Mouse (Mus musculus) macrophage (primary cell): Measurements from ENCODE around the gene Ptpdc1. TPM values are rescaled to one million over a fixed set of nuclear protein-coding genes. Genes with fewer than 3 reads are reported as not detected.

Experiments
- H3K27ac ChIP-seq: fragments of 350-480 bp; formaldehyde crosslinking; 2 replicates; pipeline ENCODE4 v1.9.0; 2021
- H3K36me3 ChIP-seq: fragments of 350-480 bp; formaldehyde crosslinking; 2 replicates; pipeline ENCODE4 v1.9.0; 2021; ENCODE audit errors: inconsistent target
- H3K4me3 ChIP-seq: fragments of 350-480 bp; formaldehyde crosslinking; 2 replicates; pipeline ENCODE4 v1.9.0; 2021; ENCODE audit errors: inconsistent target
- H3K79me2 ChIP-seq: fragments of 350-480 bp; formaldehyde crosslinking; 2 replicates; pipeline ENCODE4 v1.9.0; 2021; ENCODE audit errors: inconsistent target
- WGBS: methylation state at CpG from one replicate; pipeline ENCODE4 v1.1.7; 2026; ENCODE audit warnings: inconsistent platforms; ENCODE audit not compliant: missing documents; 5-methylcytosine and 5-hydroxymethylcytosine counted together
- polyA plus RNA-seq: library from polyadenylated mRNA; stranded (reverse); fragments of 250-400 nt; gene quantifications from 3 replicates; pipeline ENCODE4 v1.2.4, GENCODE M21; 2018; ENCODE audit warnings: inconsistent platforms

Gene Ptpdc1
- polyA plus RNA-seq, 1 experiment from 2014 or later, result 0.57 TPM

- H3K4me3 ChIP-seq, result no peak overlapping the region
- H3K36me3 ChIP-seq, result no peaks in the 10 kb centered on the region
- H3K27ac ChIP-seq, result no peak overlapping the region
- WGBS, result 31% methylated on average over 6 of the region's 6 CpGs
- no peaks in the 10 kb centered on the region for H3K79me2 ChIP-seq
Observed at GRCm38 (mm10) chr13:48660741-48661140, 35.3 kb upstream of the Ptpdc1 start.

GRCm38 (mm10) chr13:48660221-48660734, 34.8 kb upstream of the Ptpdc1 start:
- H3K79me2 ChIP-seq, result no peaks in the 10 kb centered on the region
- WGBS, result 15% methylated on average over 11 of the region's 11 CpGs
- H3K4me3 ChIP-seq, result no peak overlapping the region
- H3K36me3 ChIP-seq, result no peaks in the 10 kb centered on the region
- no peak overlapping the region for H3K27ac ChIP-seq

GRCm38 (mm10) chr13:48659254-48660220, 34.1 kb upstream of the Ptpdc1 start:
- no peak overlapping the region for H3K4me3 ChIP-seq
- H3K27ac ChIP-seq, result no peak overlapping the region

GRCm38 (mm10) chr13:48658588-48659253, 33.3 kb upstream of the Ptpdc1 start:
- no peaks in the 10 kb centered on the region for H3K79me2 ChIP-seq
- H3K27ac ChIP-seq, result no peak overlapping the region
- 3% methylated on average over 33 of the region's 33 CpGs for WGBS
- no peaks in the 10 kb centered on the region for H3K36me3 ChIP-seq
- H3K4me3 ChIP-seq, result no peak overlapping the region

More at GRCm38 (mm10) chr13:48659254-48660220, 34.1 kb upstream of the Ptpdc1 start:
- WGBS, result 6% methylated on average over 37 of the region's 38 CpGs
- no peaks in the 10 kb centered on the region for H3K79me2 ChIP-seq
- no peaks in the 10 kb centered on the region for H3K36me3 ChIP-seq

GRCm38 (mm10) chr13:48657791-48658190, 32.3 kb upstream of the Ptpdc1 start:
- H3K36me3 ChIP-seq, result no peaks in the 10 kb centered on the region
- no peak overlapping the region for H3K4me3 ChIP-seq
- WGBS, result 11% methylated on average over 9 of the region's 9 CpGs
- H3K27ac ChIP-seq, result no peak overlapping the region
- no peaks in the 10 kb centered on the region for H3K79me2 ChIP-seq

GRCm38 (mm10) chr13:48655637-48656036, 30.2 kb upstream of the Ptpdc1 start:
- WGBS, result 6% methylated on average over 5 of the region's 8 CpGs
- Histone ChIP-seq H3K27ac (no peak overlapping the region), H3K79me2 (no peaks in the 10 kb centered on the region), H3K36me3 (no peaks in the 10 kb centered on the region), H3K4me3 (no peak overlapping the region)

GRCm38 (mm10) chr13:48653788-48654770, 28.6 kb upstream of the Ptpdc1 start:
- no peak overlapping the region for H3K4me3 ChIP-seq
- no peak overlapping the region for H3K27ac ChIP-seq
- WGBS, result 10% methylated on average over 14 of the region's 14 CpGs
- no peaks in the 10 kb centered on the region for H3K36me3 ChIP-seq
- no peaks in the 10 kb centered on the region for H3K79me2 ChIP-seq

GRCm38 (mm10) chr13:48651132-48652065, 25.9 kb upstream of the Ptpdc1 start:
- Histone ChIP-seq H3K27ac (no peak overlapping the region), H3K79me2 (no peaks in the 10 kb centered on the region), H3K4me3 (no peak overlapping the region), H3K36me3 (no peaks in the 10 kb centered on the region)
- WGBS, result 70% methylated on average over 6 of the region's 6 CpGs

GRCm38 (mm10) chr13:48650615-48651014, 25.2 kb upstream of the Ptpdc1 start:
- Histone ChIP-seq H3K4me3 (no peak overlapping the region), H3K27ac (no peak overlapping the region), H3K36me3 (no peaks in the 10 kb centered on the region), H3K79me2 (no peaks in the 10 kb centered on the region)
- WGBS, result 0% methylated on average over 1 of the region's 1 CpGs

- H3K4me3 ChIP-seq, result no peak overlapping the region
- H3K27ac ChIP-seq, result no peak overlapping the region
- WGBS, result 91% methylated on average over 4 of the region's 4 CpGs
- H3K79me2 ChIP-seq, result no peaks in the 10 kb centered on the region
- H3K36me3 ChIP-seq, result no peaks in the 10 kb centered on the region
Observed at GRCm38 (mm10) chr13:48646696-48647095, 21.2 kb upstream of the Ptpdc1 start.

GRCm38 (mm10) chr13:48643991-48644390, 18.5 kb upstream of the Ptpdc1 start:
- Histone ChIP-seq H3K36me3 (no peaks in the 10 kb centered on the region), H3K27ac (no peak overlapping the region), H3K4me3 (no peak overlapping the region), H3K79me2 (no peaks in the 10 kb centered on the region)
- 96% methylated on average over 3 of the region's 3 CpGs for WGBS

- 68% methylated on average over 6 of the region's 6 CpGs for WGBS
- no peak overlapping the region for H3K27ac ChIP-seq
- H3K36me3 ChIP-seq, result no peaks in the 10 kb centered on the region
Observed at GRCm38 (mm10) chr13:48643072-48643471, 17.6 kb upstream of the Ptpdc1 start.

GRCm38 (mm10) chr13:48639570-48639969, 14.1 kb upstream of the Ptpdc1 start:
- Histone ChIP-seq H3K36me3 (no peaks in the 10 kb centered on the region), H3K79me2 (no peaks in the 10 kb centered on the region), H3K27ac (no peak overlapping the region), H3K4me3 (no peak overlapping the region)

More at GRCm38 (mm10) chr13:48643072-48643471, 17.6 kb upstream of the Ptpdc1 start:
- Histone ChIP-seq H3K4me3 (no peak overlapping the region), H3K79me2 (no peaks in the 10 kb centered on the region)
